Mouse (Mus musculus) liver, embryonic 16.5 days (tissue): Measurements from ENCODE around the gene Rab5if. TPM values are rescaled to one million over a fixed set of nuclear protein-coding genes. Genes with fewer than 3 reads are reported as not detected.
A peak's percentile ranks its signal among the peaks of the same experiment; 100 is the strongest.
"Not testable (repeated sequence)": the region's sequence is repeated elsewhere in the genome, so short reads cannot be mapped to it uniquely, and the experiment has no call there.

Experiments used
- ATAC-seq: fragments of 200-750 bp; cut with Nextera tagmentation; 2 replicates; pipeline ENCODE4 v1.8.0; 2017; ENCODE audit warnings: low read depth, mild to moderate bottlenecking, moderate number of reproducible peaks, moderate library complexity
- H3K27ac ChIP-seq: fragments of 300-500 bp; sonication (generic); 2 replicates; pipeline ENCODE4 v1.5.1; 2014; ENCODE audit warnings: mild to moderate bottlenecking, low read length
- H3K27me3 ChIP-seq: fragments of 300-500 bp; sonication (generic); 2 replicates; pipeline ENCODE4 v1.6.1; 2014; ENCODE audit warnings: low read depth, low read length, mixed read lengths; ENCODE audit not compliant: control insufficient read depth, insufficient read depth
- H3K36me3 ChIP-seq: fragments of 300-500 bp; sonication (generic); 2 replicates; pipeline ENCODE4 v1.6.1; 2014; ENCODE audit warnings: mild to moderate bottlenecking; ENCODE audit not compliant: control insufficient read depth, insufficient read depth
- H3K4me1 ChIP-seq: fragments of 300-500 bp; sonication (generic); 2 replicates; pipeline ENCODE4 v1.6.1; 2014; ENCODE audit warnings: low read depth, low read length, mixed read lengths; ENCODE audit not compliant: control insufficient read depth
- H3K4me2 ChIP-seq: fragments of 300-500 bp; sonication (generic); 2 replicates; pipeline ENCODE4 v1.6.1; 2014; ENCODE audit warnings: low read depth, low read length, mixed read lengths
- H3K4me3 ChIP-seq: fragments of 300-500 bp; sonication (generic); 2 replicates; pipeline ENCODE4 v1.5.1; 2014; ENCODE audit warnings: low read depth, mild to moderate bottlenecking, low read length
- H3K9ac ChIP-seq: fragments of 300-500 bp; sonication (generic); 2 replicates; pipeline ENCODE4 v1.6.1; 2014; ENCODE audit warnings: low read depth, low read length
- H3K9me3 ChIP-seq: fragments of 300-500 bp; sonication (generic); replicated peaks from 2 replicates; pipeline ENCODE4 v1.6.1; 2016; ENCODE audit warnings: low read length; ENCODE audit not compliant: control insufficient read depth
- WGBS: fragments of 180-500 bp; shearing (Covaris S2); extraction: QIAGEN DNeasy Blood & Tissue Kit; methylation state at CpG from one replicate; pipeline ENCODE4 v1.1.7; 2014; ENCODE audit not compliant: insufficient replicate concordance; 5-methylcytosine and 5-hydroxymethylcytosine counted together
- polyA plus RNA-seq: library from polyadenylated mRNA; unstranded; fragments of >200 nt; fragmentation: Nextera tagmentation; extraction: Ambion mirVana; gene quantifications from 2 replicates; pipeline ENCODE4 v1.2.1, GENCODE M21; 2015

Gene Rab5if
- polyA plus RNA-seq, 1 experiment from 2014 or later: 112 TPM

- no peak overlapping the region for H3K27ac ChIP-seq
- H3K9ac ChIP-seq: no peak overlapping the region
- H3K27me3 ChIP-seq: no peaks in the 10 kb centered on the region
- peaks cover 11% of the 10 kb centered on the region for H3K4me1 ChIP-seq
- H3K4me3 ChIP-seq: no peak overlapping the region
- no peak overlapping the region for H3K4me2 ChIP-seq
- no peaks in the 10 kb centered on the region for H3K36me3 ChIP-seq
- WGBS: 72% methylated on average over 6 of the region's 6 CpGs
- H3K9me3 ChIP-seq: no peaks in the 10 kb centered on the region
- ATAC-seq: no peak
Measured at GRCm38 (mm10) chr2:156892821-156893220, 29.9 kb downstream of the Rab5if start.

GRCm38 (mm10) chr2:156894496-156895265 is 31.8 kb downstream of the Rab5if start:
- Histone ChIP-seq H3K4me1 (peaks cover 18% of the 10 kb centered on the region), H3K4me2 (no peak overlapping the region), H3K9me3 (no peaks in the 10 kb centered on the region), H3K27ac (no peak overlapping the region), H3K9ac (no peak overlapping the region), H3K36me3 (no peaks in the 10 kb centered on the region), H3K4me3 (no peak overlapping the region), H3K27me3 (no peaks in the 10 kb centered on the region; the same call in 1 of the 2 replicates)
- ATAC-seq: no peak
- WGBS: 49% methylated on average over 15 of the region's 15 CpGs

GRCm38 (mm10) chr2:156896384-156896914 is 33.5 kb downstream of the Rab5if start:
- 50% methylated on average over 9 of the region's 9 CpGs for WGBS
- Histone ChIP-seq H3K4me2 (no peak overlapping the region), H3K27ac (no peak overlapping the region), H3K9me3 (no peaks in the 10 kb centered on the region), H3K9ac (no peak overlapping the region), H3K4me1 (peaks cover 18% of the 10 kb centered on the region), H3K4me3 (no peak overlapping the region), H3K36me3 (no peaks in the 10 kb centered on the region), H3K27me3 (no peaks in the 10 kb centered on the region; the same call in 1 of the 2 replicates)
- 0 out of 2 replicates have a peak, but pooled peaks have one; percentile 13 for ATAC-seq

- no peak for ATAC-seq
- H3K4me2 ChIP-seq: no peak overlapping the region
- no peak overlapping the region for H3K9ac ChIP-seq
- no peak overlapping the region for H3K27ac ChIP-seq
- H3K4me1 ChIP-seq: peaks cover 18% of the 10 kb centered on the region
- 67% methylated on average over 9 of the region's 9 CpGs for WGBS
- H3K9me3 ChIP-seq: no peaks in the 10 kb centered on the region
- no peaks in the 10 kb centered on the region for H3K36me3 ChIP-seq
- no peaks in the 10 kb centered on the region; the same call in 1 of the 2 replicates for H3K27me3 ChIP-seq
- no peak overlapping the region for H3K4me3 ChIP-seq
Measured at GRCm38 (mm10) chr2:156897034-156897433, 34.1 kb downstream of the Rab5if start.

GRCm38 (mm10) chr2:156898374-156898773 is 35.4 kb downstream of the Rab5if start:
- Histone ChIP-seq H3K9me3 (no peaks in the 10 kb centered on the region), H3K27me3 (no peaks in the 10 kb centered on the region; the same call in 1 of the 2 replicates), H3K36me3 (no peaks in the 10 kb centered on the region), H3K4me1 (peaks cover 18% of the 10 kb centered on the region), H3K4me2 (peak overlapping the region; percentile 29; the same call in 1 of the 2 replicates), H3K9ac (no peak overlapping the region), H3K4me3 (no peak overlapping the region), H3K27ac (no peak overlapping the region)
- 0 out of 2 replicates have a peak, but pooled peaks have one; percentile 21 for ATAC-seq
- 11% methylated on average over 4 of the region's 4 CpGs for WGBS

DNA sequence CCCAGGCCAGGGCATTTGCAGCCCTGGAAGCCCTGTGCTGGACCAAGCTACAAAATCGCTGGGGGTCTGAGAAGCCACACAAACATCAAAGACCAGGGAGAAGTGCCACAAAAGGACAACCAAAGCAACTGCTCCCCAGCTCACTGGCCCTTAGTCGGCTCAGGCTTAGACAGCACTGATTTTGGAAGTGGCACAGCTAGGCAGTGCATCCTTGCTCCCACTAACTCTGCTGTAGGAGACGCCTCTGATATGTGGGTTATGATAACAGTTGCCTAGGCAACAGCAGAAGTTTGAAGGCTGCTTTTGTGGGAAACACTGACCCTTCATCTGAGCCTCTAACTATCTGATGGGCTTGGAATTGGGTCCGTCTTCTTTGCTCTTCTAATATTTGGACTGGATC is 36.3 kb downstream of the Rab5if start:
- no peak for ATAC-seq
- no peaks in the 10 kb centered on the region for H3K9me3 ChIP-seq
- WGBS: 47% methylated on average over 4 of the region's 4 CpGs
- H3K4me3 ChIP-seq: no peak overlapping the region
- no peaks in the 10 kb centered on the region for H3K36me3 ChIP-seq
- no peak overlapping the region for H3K4me2 ChIP-seq
- no peak overlapping the region for H3K27ac ChIP-seq
- no peak overlapping the region for H3K9ac ChIP-seq
- no peaks in the 10 kb centered on the region; the same call in 1 of the 2 replicates for H3K27me3 ChIP-seq
- H3K4me1 ChIP-seq: peaks cover 17% of the 10 kb centered on the region

- Histone ChIP-seq H3K9me3 (no peaks in the 10 kb centered on the region), H3K4me2 (no peak overlapping the region), H3K27ac (no peak overlapping the region), H3K27me3 (no peaks in the 10 kb centered on the region; the same call in 1 of the 2 replicates), H3K36me3 (no peaks in the 10 kb centered on the region), H3K4me3 (no peak overlapping the region), H3K4me1 (peaks cover 12% of the 10 kb centered on the region), H3K9ac (no peak overlapping the region)
- no peak for ATAC-seq
- 77% methylated on average over 2 of the region's 2 CpGs for WGBS
Measured at GRCm38 (mm10) chr2:156901344-156901743, 38.4 kb downstream of the Rab5if start.

DNA sequence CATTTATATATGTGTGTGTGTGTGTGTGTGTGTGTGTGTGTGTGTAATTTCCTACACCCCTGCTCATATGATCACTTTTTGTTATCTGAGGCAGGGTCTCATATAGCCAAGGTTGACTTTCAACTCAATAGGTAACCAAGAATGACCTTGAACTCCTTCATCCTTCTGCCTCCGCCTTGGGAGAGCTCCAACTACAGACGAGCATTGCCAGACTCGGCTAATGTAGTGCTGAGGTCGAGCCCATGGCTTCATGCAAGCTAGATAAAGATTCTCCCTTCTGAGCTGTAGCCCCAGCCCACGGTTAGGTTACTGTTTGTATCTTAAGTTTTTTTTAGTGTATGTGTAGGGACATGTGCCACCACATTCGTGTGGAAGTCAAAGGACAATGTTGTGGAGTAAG is 39.0 kb downstream of the Rab5if start:
- no peak for ATAC-seq
- H3K9me3 ChIP-seq: no peaks in the 10 kb centered on the region
- H3K4me2 ChIP-seq: no peak overlapping the region
- H3K36me3 ChIP-seq: no peaks in the 10 kb centered on the region
- H3K4me3 ChIP-seq: no peak overlapping the region
- H3K9ac ChIP-seq: no peak overlapping the region
- no peak overlapping the region for H3K27ac ChIP-seq
- peaks cover 12% of the 10 kb centered on the region for H3K4me1 ChIP-seq
- H3K27me3 ChIP-seq: no peaks in the 10 kb centered on the region; the same call in 1 of the 2 replicates
- 53% methylated on average over 6 of the region's 6 CpGs for WGBS

- WGBS: 68% methylated on average over 3 of the region's 4 CpGs
- H3K36me3 ChIP-seq, H3K27ac ChIP-seq, H3K27me3 ChIP-seq, H3K4me3 ChIP-seq, H3K9ac ChIP-seq, H3K9me3 ChIP-seq, H3K4me2 ChIP-seq, ATAC-seq, H3K4me1 ChIP-seq: not testable (repeated sequence)
Measured at GRCm38 (mm10) chr2:156902411-156902810, 39.5 kb downstream of the Rab5if start.
